Mouse (Mus musculus) spleen, adult 2 months (tissue): ENCODE data around the gene Rab3gap2. TPM values are rescaled to one million over a fixed set of nuclear protein-coding genes. Genes with fewer than 3 reads are reported as not detected.

ENCODE experiments used
- DNase-seq, 2 experiments: peaks; one replicate each; pipeline versions ENCODE4 v3.0.0 to v3.0.0-alpha.2; 2012 to 2021; ENCODE audit warnings: low spot score in 2 of 2, low read depth in 1 of 2
- H3K27ac ChIP-seq: fragments of 200-500 bp; 2 replicates; pipeline ENCODE4 v1.5.1; 2012; ENCODE audit warnings: low read length, inconsistent platforms; ENCODE audit not compliant: insufficient read depth
- H3K27me3 ChIP-seq: fragments of 200-500 bp; 2 replicates; pipeline ENCODE4 v1.6.1; 2012; ENCODE audit warnings: mild to moderate bottlenecking, moderate library complexity, low read length, inconsistent platforms; ENCODE audit not compliant: control insufficient read depth, insufficient read depth
- H3K36me3 ChIP-seq: fragments of 200-500 bp; 2 replicates; pipeline ENCODE4 v1.6.1; 2012; ENCODE audit warnings: mild to moderate bottlenecking, low read length, inconsistent platforms; ENCODE audit not compliant: control insufficient read depth, insufficient read depth
- H3K4me1 ChIP-seq: fragments of 200-500 bp; 2 replicates; pipeline ENCODE4 v1.6.1; 2011; ENCODE audit warnings: inconsistent platforms; ENCODE audit not compliant: control insufficient read depth, insufficient read depth, insufficient read length
- H3K4me3 ChIP-seq: fragments of 200-500 bp; 2 replicates; pipeline ENCODE4 v1.5.1; 2011; ENCODE audit warnings: mild to moderate bottlenecking, inconsistent platforms; ENCODE audit not compliant: insufficient read depth, insufficient read length; ENCODE audit errors: extremely low read depth
- CTCF ChIP-seq: fragments of 200-500 bp; IDR thresholded peaks from 2 replicates; pipeline ENCODE4 v1.5.1; 2011; ENCODE audit warnings: mild to moderate bottlenecking, inconsistent platforms; ENCODE audit not compliant: insufficient read depth, insufficient read length, insufficient replicate concordance; ENCODE audit errors: extremely low read depth
- POLR2A ChIP-seq: fragments of 200-500 bp; IDR thresholded peaks from 2 replicates; pipeline ENCODE4 v1.6.1; 2011; ENCODE audit warnings: low read depth, low read length, inconsistent platforms
- WGBS: fragments of 180-500 bp; shearing (Covaris S2); methylation state at CpG from one replicate; pipeline ENCODE4 v1.1.7; 2018; 5-methylcytosine and 5-hydroxymethylcytosine counted together
- polyA plus RNA-seq: library from polyadenylated mRNA; depleted of rRNA; stranded (reverse); fragments of >200 nt; gene quantifications from 2 replicates; pipeline ENCODE4 v1.2.3, GENCODE M21; 2012; rRNA removed

Rab3gap2 gene
- polyA plus RNA-seq, 1 experiment = 17.1 TPM

GRCm38 (mm10) chr1:185335231-185335765 lies 131.4 kb downstream of the Rab3gap2 start:
- Histone ChIP-seq H3K4me3 (no peak overlapping the region), H3K27ac (no peak overlapping the region), H3K27me3 (no peaks in the 10 kb centered on the region), H3K4me1 (no peaks in the 10 kb centered on the region), H3K36me3 (0 out of 2 replicates have a peak, but pooled peaks cover 1% of the 10 kb centered on the region)
- TF ChIP-seq POLR2A (no peak), CTCF (no peak)
- 87% methylated on average over 6 of the region's 6 CpGs for whole genome bisulfite sequencing
- no peak for DNase-seq

Other genes with a start within 250 kb of the Rab3gap2 start
- gene Mark1, start 204.5 kb upstream of the Rab3gap2 start, polyA plus RNA-seq = 1.6 and 2.3 TPM in 2 replicates
- 11.6 and 13.2 TPM in 2 replicates for gene Iars2, start 125.3 kb downstream of the Rab3gap2 start, polyA plus RNA-seq
- 13.6 and 16.4 TPM in 2 replicates for gene Bpnt1, start 128.0 kb downstream of the Rab3gap2 start, polyA plus RNA-seq
- 4.8 and 5.0 TPM in 2 replicates for gene Eprs, start 158.9 kb downstream of the Rab3gap2 start, polyA plus RNA-seq